Mouse (Mus musculus) hindbrain, embryonic 12.5 days (tissue): ENCODE results near the gene Zfp651. TPM values are rescaled to one million over a fixed set of nuclear protein-coding genes. Genes with fewer than 3 reads are reported as not detected.

ENCODE experiments used
- ATAC-seq: fragments of 200-750 bp; cut with Nextera tagmentation; 2 replicates; pipeline ENCODE4 v1.8.0; 2017; ENCODE audit warnings: moderate TSS enrichment; ENCODE audit not compliant: low FRiP score
- H3K27ac ChIP-seq: fragments of 300-500 bp; sonication (generic); 2 replicates; pipeline ENCODE4 v1.5.1; 2016; ENCODE audit warnings: mild to moderate bottlenecking
- H3K27me3 ChIP-seq: fragments of 300-500 bp; sonication (generic); 2 replicates; pipeline ENCODE4 v1.6.1; 2016; ENCODE audit warnings: mild to moderate bottlenecking
- H3K36me3 ChIP-seq: fragments of 300-500 bp; sonication (generic); 2 replicates; pipeline ENCODE4 v1.6.1; 2016; ENCODE audit warnings: mild to moderate bottlenecking
- H3K4me1 ChIP-seq: fragments of 300-500 bp; sonication (generic); 2 replicates; pipeline ENCODE4 v1.6.1; 2016
- H3K4me2 ChIP-seq: fragments of 300-500 bp; sonication (generic); replicated peaks from 2 replicates; pipeline ENCODE4 v1.6.1; 2016; ENCODE audit warnings: mild to moderate bottlenecking
- H3K4me3 ChIP-seq: fragments of 300-500 bp; sonication (generic); 2 replicates; pipeline ENCODE4 v1.5.1; 2016; ENCODE audit warnings: mild to moderate bottlenecking
- H3K9ac ChIP-seq: fragments of 300-500 bp; sonication (generic); 2 replicates; pipeline ENCODE4 v1.6.1; 2016; ENCODE audit warnings: mild to moderate bottlenecking, moderate library complexity
- H3K9me3 ChIP-seq: fragments of 300-500 bp; sonication (generic); replicated peaks from 2 replicates; pipeline ENCODE4 v1.6.1; 2016; ENCODE audit warnings: mild to moderate bottlenecking
- WGBS: fragments of 180-500 bp; shearing (Covaris S2); methylation state at CpG from one replicate; pipeline ENCODE4 v1.1.7; 2016; 5-methylcytosine and 5-hydroxymethylcytosine counted together
- polyA plus RNA-seq: library from polyadenylated mRNA; unstranded; fragments of >200 nt; fragmentation: Nextera tagmentation; extraction: Ambion mirVana; gene quantifications from 2 replicates; pipeline ENCODE4 v1.2.1, GENCODE M21; 2016

Gene Zfp651
- polyA plus RNA-seq, 1 experiment from 2014 or later = 12.4 TPM

DNA sequence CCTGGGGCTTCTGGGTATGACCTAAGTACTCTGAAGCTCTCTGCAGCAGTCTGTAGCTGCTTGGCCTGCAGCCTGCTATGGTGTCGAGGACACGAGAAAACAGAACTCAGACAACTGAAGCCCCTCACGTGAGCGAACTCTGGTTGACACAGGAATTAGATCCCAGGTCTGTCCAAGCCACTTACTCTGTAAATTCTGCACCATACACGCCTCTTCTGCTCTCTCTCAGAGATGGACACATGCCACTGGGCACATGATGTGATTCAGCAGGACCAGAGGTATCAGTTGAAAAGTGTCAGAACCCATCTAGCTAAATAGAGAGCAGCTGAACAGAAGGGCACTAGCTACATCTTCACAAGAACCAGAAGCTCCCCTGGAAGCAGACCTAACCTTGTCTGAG lies 13.3 kb downstream of the Zfp651 start:
- 77% methylated on average over 5 of the region's 5 CpGs for WGBS
- ATAC-seq = no peak

DNA sequence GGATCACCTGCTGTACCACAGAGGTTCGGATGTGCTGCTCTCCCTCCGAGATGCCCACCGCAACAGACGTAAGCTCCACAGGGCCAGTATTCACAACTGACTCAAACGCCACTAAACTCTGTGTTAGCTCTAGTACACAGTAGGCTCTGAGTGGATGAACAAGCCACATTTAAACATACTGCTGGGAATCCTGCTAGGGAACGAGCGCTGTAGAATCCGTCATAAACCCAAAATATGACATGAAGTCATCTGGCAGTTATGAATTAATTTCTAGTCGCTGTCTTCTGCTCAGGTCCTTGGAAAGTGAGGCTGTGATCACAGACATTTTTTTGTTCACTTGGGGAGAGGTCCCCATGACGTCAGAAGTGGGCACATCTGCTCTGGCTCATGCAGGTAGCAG lies 16.8 kb downstream of the Zfp651 start:
- Histone ChIP-seq H3K4me1 (peaks cover 9% of the 10 kb centered on the region), H3K9ac (no peak overlapping the region), H3K4me3 (no peak overlapping the region), H3K27ac (no peak overlapping the region), H3K4me2 (no peak overlapping the region), H3K27me3 (peaks cover 48% of the 10 kb centered on the region), H3K9me3 (no peaks in the 10 kb centered on the region), H3K36me3 (no peaks in the 10 kb centered on the region)
- no peak for ATAC-seq
- WGBS = 82% methylated on average over 10 of the region's 10 CpGs

More for the DNA sequence above, 13.3 kb downstream of the Zfp651 start:
- no peak overlapping the region for H3K27ac ChIP-seq
- peaks cover 14% of the 10 kb centered on the region for H3K36me3 ChIP-seq
- H3K9ac ChIP-seq = no peak overlapping the region
- H3K4me3 ChIP-seq = no peak overlapping the region
- no peaks in the 10 kb centered on the region for H3K4me1 ChIP-seq
- H3K9me3 ChIP-seq = no peaks in the 10 kb centered on the region
- no peak overlapping the region for H3K4me2 ChIP-seq
- H3K27me3 ChIP-seq = peaks cover 21% of the 10 kb centered on the region

GRCm38 (mm10) chr9:121776511-121776910 lies 17.4 kb downstream of the Zfp651 start:
- Histone ChIP-seq H3K4me3 (no peak overlapping the region), H3K4me2 (no peak overlapping the region), H3K9me3 (no peaks in the 10 kb centered on the region), H3K27ac (no peak overlapping the region), H3K36me3 (no peaks in the 10 kb centered on the region), H3K4me1 (peaks cover 9% of the 10 kb centered on the region), H3K27me3 (peaks cover 48% of the 10 kb centered on the region), H3K9ac (no peak overlapping the region)
- no peak for ATAC-seq
- WGBS = 85% methylated on average over 7 of the region's 7 CpGs

DNA sequence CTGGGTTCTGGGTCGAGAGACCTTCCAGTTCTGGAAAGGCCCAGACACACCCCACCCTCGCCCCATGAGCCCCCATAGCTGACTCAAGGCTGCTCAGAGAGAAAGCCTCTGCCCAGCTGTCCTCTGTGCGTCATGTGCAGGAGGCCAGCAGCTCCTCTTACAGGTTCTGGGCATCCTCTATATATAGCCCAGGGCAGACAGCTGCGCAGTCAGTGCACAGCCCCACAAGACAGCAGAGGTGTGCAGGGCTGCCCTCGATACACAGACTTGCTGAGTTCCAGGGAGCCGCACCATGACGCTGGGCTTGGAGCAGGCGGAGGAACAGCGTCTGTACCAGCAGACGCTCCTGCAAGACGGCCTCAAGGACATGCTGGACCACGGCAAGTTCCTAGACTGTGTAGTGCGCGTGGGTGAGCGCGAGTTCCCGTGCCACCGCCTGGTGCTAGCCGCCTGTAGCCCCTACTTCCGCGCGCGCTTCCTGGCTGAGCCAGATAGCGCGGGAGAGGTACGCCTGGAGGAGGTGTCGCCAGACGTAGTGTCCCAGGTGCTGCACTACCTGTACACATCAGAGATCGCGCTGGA lies 18.4 kb downstream of the Zfp651 start, which contains the start of gene Klhl40:
Gene Klhl40 (plus strand): TSS at position 124 of the 582 bp plus-strand sequence.
- H3K4me3 ChIP-seq = peak within 1 kb of the TSS; percentile 25
- 21% methylated on average over 30 of the region's 30 CpGs for WGBS
- no peaks in the 10 kb centered on the region for H3K9me3 ChIP-seq
- peak within 1 kb of the TSS; percentile 57 for H3K4me2 ChIP-seq
- H3K27ac ChIP-seq = no peak within 1 kb of the TSS
- ATAC-seq = peak; percentile 55
- no peaks in the 10 kb centered on the region for H3K36me3 ChIP-seq
- H3K9ac ChIP-seq = 0 out of 2 replicates have a peak within 1 kb of the TSS, but pooled peaks have one; percentile 44
- peaks cover 48% of the 10 kb centered on the region for H3K27me3 ChIP-seq
- peaks cover 9% of the 10 kb centered on the region for H3K4me1 ChIP-seq

DNA sequence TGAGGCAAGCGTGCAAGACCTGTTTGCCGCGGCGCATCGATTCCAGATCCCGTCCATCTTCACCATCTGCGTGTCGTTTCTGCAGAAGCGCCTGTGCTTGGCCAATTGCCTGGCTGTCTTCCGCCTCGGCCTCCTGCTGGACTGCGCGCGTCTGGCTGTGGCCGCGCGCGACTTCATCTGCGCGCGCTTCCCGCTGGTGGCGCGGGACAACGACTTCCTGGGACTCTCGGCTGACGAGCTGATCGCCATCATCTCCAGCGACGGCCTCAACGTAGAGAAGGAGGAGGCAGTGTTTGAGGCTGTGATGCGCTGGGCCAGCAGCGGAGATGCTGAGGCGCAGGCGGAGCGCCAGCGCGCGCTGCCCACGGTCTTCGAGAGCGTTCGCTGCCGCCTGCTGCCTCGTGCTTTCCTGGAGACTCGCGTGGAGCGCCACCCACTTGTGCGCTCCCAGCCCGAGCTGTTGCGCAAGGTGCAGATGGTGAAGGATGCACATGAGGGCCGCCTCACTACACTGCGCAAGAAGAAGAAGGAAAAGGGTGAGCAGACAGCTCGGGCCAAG lies 19.0 kb downstream of the Zfp651 start:
- Histone ChIP-seq H3K4me1 (peaks cover 9% of the 10 kb centered on the region), H3K4me2 (peak overlapping the region; percentile 57), H3K27me3 (peaks cover 48% of the 10 kb centered on the region), H3K9me3 (no peaks in the 10 kb centered on the region), H3K27ac (no peak overlapping the region), H3K9ac (0 out of 2 replicates have a peak overlapping the region, but pooled peaks have one; percentile 44), H3K36me3 (no peaks in the 10 kb centered on the region), H3K4me3 (peak overlapping the region; percentile 25)
- peak; percentile 60 for ATAC-seq
- 15% methylated on average over 54 of the region's 54 CpGs for whole genome bisulfite sequencing

DNA sequence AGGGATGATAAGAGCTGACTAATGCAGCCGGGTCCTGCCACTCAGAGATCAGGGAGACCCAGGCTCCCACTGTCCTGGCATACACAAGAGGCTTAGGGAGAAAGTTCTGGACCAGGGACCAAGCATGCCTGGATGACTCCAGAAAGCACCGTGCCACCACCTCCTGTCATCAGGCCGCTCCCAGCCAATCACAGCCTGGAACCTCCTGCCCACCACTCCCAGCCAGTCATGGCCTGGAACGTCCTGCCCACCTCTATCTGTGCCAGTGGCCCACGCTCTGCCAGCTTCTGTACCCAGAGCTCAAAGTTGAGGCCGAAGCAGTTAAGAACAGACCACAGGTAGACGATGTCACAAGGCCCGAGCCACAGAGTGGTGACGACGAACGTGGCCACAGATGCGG lies 25.7 kb downstream of the Zfp651 start:
- H3K9ac ChIP-seq = no peak overlapping the region
- ATAC-seq = no peak
- H3K36me3 ChIP-seq = no peaks in the 10 kb centered on the region
- H3K4me1 ChIP-seq = no peaks in the 10 kb centered on the region
- H3K9me3 ChIP-seq = no peaks in the 10 kb centered on the region
- peaks cover 3% of the 10 kb centered on the region; the same call in 1 of the 2 replicates for H3K27me3 ChIP-seq
- H3K4me2 ChIP-seq = no peak overlapping the region
- WGBS = 86% methylated on average over 12 of the region's 12 CpGs
- no peak overlapping the region for H3K4me3 ChIP-seq
- H3K27ac ChIP-seq = no peak overlapping the region

- no peak overlapping the region for H3K9ac ChIP-seq
- no peak overlapping the region for H3K4me3 ChIP-seq
- WGBS = 87% methylated on average over 8 of the region's 8 CpGs
- no peak overlapping the region for H3K27ac ChIP-seq
- no peaks in the 10 kb centered on the region for H3K4me1 ChIP-seq
- no peaks in the 10 kb centered on the region for H3K36me3 ChIP-seq
- no peak overlapping the region for H3K4me2 ChIP-seq
- no peaks in the 10 kb centered on the region for H3K9me3 ChIP-seq
- ATAC-seq = no peak
- no peaks in the 10 kb centered on the region; the same call in 1 of the 2 replicates for H3K27me3 ChIP-seq
Measured at GRCm38 (mm10) chr9:121785261-121785660, 26.1 kb downstream of the Zfp651 start.

GRCm38 (mm10) chr9:121786359-121786758 lies 27.2 kb downstream of the Zfp651 start:
- Histone ChIP-seq H3K9ac (no peak overlapping the region), H3K4me3 (no peak overlapping the region), H3K4me2 (no peak overlapping the region), H3K27ac (no peak overlapping the region), H3K36me3 (no peaks in the 10 kb centered on the region), H3K27me3 (0 out of 2 replicates have a peak, but pooled peaks cover 2% of the 10 kb centered on the region), H3K9me3 (no peaks in the 10 kb centered on the region), H3K4me1 (no peaks in the 10 kb centered on the region)
- ATAC-seq = no peak
- WGBS = 94% methylated on average over 2 of the region's 2 CpGs

DNA sequence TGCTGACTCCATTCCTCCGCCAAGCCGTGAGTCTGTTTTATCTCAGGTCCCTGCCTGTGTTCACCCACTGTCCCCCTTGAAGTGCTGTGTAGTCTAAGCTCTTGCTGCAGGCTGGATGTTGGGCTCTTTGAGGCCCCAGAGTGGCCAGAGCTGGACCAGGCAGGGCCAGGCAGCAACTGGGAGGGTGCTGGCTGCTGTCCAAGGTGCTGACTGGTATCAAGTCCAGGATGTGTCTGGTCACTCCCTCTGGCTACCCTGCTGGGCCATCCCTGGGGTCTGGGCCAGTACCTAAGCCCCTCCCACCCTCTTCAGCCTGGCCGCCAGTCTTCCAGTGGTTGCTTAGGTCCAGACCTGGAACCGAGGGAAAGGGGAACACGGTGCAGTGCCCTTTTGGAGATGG lies 32.1 kb downstream of the Zfp651 start:
- no peak for ATAC-seq
- Histone ChIP-seq H3K4me1 (peaks cover 9% of the 10 kb centered on the region; the same call in 1 of the 2 replicates), H3K4me2 (no peak overlapping the region), H3K27me3 (0 out of 2 replicates have a peak, but pooled peaks cover 5% of the 10 kb centered on the region), H3K9me3 (no peaks in the 10 kb centered on the region), H3K36me3 (no peaks in the 10 kb centered on the region), H3K4me3 (no peak overlapping the region), H3K9ac (no peak overlapping the region), H3K27ac (no peak overlapping the region)
- 19% methylated on average over 5 of the region's 5 CpGs for WGBS

GRCm38 (mm10) chr9:121791757-121792521 lies 32.8 kb downstream of the Zfp651 start, which contains the start of gene Hhatl:
Gene Hhatl, minus strand, starts transcription at chr9:121792507.
- WGBS = 49% methylated on average over 23 of the region's 24 CpGs

DNA sequence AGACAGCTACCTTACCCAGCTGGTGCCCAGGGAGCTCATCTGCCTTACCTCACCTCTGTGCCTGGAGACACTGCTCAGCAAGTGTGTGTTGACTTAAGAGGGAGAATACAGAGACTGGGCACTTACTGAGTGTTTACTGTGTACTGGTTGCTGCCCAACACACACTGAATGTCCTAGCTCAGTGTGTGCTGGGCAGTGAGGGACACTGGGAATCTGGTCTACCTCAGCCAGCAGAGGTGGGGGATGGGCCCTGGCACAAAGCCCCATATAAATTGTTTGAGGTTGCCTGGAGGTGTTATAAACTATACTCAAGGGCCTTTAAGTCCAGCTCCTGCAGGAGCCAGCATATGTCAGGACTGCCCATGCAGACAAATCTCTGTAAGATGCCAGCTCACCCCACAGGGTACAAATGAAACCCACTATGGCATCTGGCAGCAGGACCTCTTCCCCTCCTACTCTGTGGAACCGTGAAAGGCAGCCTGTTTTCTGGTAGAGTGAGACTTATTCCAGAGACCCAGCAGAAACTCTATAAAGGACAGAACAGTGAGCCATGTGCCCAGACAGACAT lies 35.9 kb downstream of the Zfp651 start:
- 67% methylated on average over 1 of the region's 1 CpGs for whole genome bisulfite sequencing
- Histone ChIP-seq H3K4me2 (no peak overlapping the region), H3K36me3 (no peaks in the 10 kb centered on the region), H3K4me1 (peaks cover 14% of the 10 kb centered on the region; the same call in 1 of the 2 replicates), H3K9ac (peak overlapping the region; percentile 18; the same call in 1 of the 2 replicates), H3K9me3 (no peaks in the 10 kb centered on the region), H3K4me3 (no peak overlapping the region), H3K27me3 (0 out of 2 replicates have a peak, but pooled peaks cover 5% of the 10 kb centered on the region), H3K27ac (no peak overlapping the region)
- no peak for ATAC-seq

More at GRCm38 (mm10) chr9:121791757-121792521, 32.8 kb downstream of the Zfp651 start, which contains the start of gene Hhatl:
- H3K27ac ChIP-seq = no peak within 1 kb of the TSS
- no peak within 1 kb of the TSS for H3K9ac ChIP-seq
- ATAC-seq = no peak
- peaks cover 9% of the 10 kb centered on the region; the same call in 1 of the 2 replicates for H3K4me1 ChIP-seq
- H3K9me3 ChIP-seq = no peaks in the 10 kb centered on the region
- H3K4me2 ChIP-seq = no peak within 1 kb of the TSS
- no peaks in the 10 kb centered on the region for H3K36me3 ChIP-seq
- 0 out of 2 replicates have a peak, but pooled peaks cover 5% of the 10 kb centered on the region for H3K27me3 ChIP-seq
- H3K4me3 ChIP-seq = no peak within 1 kb of the TSS

GRCm38 (mm10) chr9:121797722-121798121 lies 38.6 kb downstream of the Zfp651 start:
- Histone ChIP-seq H3K9me3 (no peaks in the 10 kb centered on the region), H3K9ac (no peak overlapping the region), H3K27me3 (no peaks in the 10 kb centered on the region), H3K4me2 (no peak overlapping the region), H3K4me1 (peaks cover 14% of the 10 kb centered on the region; the same call in 1 of the 2 replicates), H3K4me3 (no peak overlapping the region), H3K27ac (no peak overlapping the region), H3K36me3 (no peaks in the 10 kb centered on the region)
- no peak for ATAC-seq
- 28% methylated on average over 12 of the region's 12 CpGs for WGBS
